Mouse (Mus musculus) R1 (cell line): Measurements from ENCODE around the gene Msln.

Experiments used
- DNase-seq: peaks from one replicate; pipeline ENCODE4 v3.0.0-alpha.2; 2018; ENCODE audit warnings: low read depth, low spot score

The Msln gene

GRCm38 (mm10) chr17:25773549-25774120, 19.5 kb upstream of the Msln start, which contains the start of gene Narfl:
Gene Narfl, plus strand, starts transcription at chr17:25773776.
- DNase-seq = peak; percentile 98

GRCm38 (mm10) chr17:25769331-25769730, 15.2 kb upstream of the Msln start:
- no peak for DNase-seq

DNA sequence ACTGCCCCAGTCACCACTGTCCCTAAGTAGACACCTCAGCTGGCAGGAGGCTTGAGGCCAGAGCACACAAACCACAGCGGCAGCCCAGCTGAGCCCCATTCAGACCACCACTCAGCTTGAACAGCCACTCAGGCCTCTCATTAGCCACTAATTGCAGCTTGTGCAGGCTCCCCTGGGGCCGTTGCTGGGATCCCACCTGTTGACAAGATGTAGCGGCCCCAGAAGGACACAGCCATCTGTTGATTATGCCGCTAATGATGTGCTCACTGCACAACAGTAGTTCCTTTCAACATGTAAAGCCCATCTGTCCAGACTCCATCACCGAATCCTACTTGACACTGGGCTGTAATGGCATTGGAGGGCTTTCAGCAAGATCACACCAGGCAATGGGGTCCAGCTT, 11.7 kb upstream of the Msln start:
- no peak for DNase-seq

DNA sequence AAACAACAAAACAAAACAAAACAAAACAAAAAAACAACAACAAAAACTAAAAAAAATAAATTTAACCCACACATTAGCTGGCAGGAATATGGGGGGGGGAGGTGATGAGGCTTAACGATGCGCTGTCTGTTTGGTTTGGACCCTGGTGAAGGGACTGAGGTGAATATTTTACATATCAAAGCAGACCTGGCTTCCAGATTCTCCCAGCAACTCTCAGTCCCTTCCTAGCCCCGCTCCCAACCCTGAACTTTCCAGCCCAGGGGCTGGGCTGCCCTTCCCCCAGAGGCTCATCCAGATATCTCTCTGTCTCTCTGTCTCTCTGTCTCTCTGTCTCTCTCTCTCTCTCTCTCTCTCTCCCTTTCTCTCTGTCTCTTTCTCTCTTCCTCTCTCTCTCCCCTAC, 8.4 kb upstream of the Msln start:
- DNase-seq = peak; percentile 60

GRCm38 (mm10) chr17:25761561-25761970, 7.4 kb upstream of the Msln start:
- DNase-seq = no peak

DNA sequence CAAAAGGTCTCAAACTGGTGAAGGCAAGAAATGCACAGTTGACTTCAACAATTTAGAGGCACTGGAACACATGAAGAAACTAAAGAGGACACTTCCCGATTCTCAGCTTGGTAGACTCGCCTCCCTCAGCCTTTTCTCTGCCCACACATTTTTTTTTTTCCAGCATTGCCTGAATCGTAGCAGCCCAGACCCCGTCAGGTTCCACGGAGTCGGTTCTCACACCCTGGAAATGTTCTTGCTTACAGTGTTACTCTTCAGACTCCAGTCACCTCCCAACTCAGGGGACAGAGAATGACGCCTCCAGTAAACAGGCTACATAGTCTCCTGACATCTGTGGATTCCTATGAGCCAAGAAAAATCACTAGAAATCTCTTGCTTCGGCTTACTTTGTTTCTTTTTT, 6.0 kb upstream of the Msln start:
- no peak for DNase-seq

- no peak for DNase-seq
Measured at GRCm38 (mm10) chr17:25757691-25758090, 3.5 kb upstream of the Msln start.

DNA sequence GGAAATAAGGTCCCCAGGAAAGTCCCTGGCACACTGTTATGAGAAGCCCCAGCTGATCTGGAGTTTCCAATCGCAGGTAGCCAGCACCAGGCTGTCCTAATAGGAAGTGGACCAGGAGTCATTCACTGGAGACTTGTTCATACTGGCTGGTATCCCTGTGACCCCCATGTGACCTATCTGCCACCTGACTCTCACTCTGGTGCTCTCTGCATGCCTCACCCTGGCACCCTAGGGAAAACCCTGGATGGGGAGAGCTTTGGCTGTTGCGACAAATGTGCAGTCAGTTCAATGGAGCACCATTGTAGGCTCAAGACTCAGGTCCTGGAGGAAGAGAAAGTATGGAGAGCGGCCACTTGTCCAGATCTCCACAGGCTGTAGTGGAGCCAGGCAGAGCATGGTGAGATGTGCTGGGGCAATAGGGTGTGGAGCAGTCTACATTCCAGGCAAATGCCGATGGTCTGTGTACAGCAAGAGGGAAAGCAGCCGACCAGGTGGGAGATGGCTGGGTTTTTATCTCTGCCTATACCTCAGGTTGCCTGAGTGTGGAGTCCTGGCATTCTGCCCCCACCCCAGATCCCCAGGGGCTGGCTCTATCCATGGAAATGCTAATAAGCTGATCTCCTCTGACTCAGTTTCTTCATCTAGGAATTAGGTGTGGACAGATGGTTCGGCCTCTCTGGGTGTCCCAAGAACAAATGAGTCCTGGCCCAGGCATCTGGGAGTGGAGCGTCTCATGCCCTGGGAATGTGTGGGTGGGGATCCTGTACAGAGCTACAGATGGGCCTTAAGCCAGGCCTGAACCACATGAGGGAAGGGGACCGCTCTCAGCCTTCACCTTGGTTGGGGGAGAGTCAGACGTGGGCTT, 2.4 kb upstream of the Msln start:
- DNase-seq = peak; percentile 99

DNA sequence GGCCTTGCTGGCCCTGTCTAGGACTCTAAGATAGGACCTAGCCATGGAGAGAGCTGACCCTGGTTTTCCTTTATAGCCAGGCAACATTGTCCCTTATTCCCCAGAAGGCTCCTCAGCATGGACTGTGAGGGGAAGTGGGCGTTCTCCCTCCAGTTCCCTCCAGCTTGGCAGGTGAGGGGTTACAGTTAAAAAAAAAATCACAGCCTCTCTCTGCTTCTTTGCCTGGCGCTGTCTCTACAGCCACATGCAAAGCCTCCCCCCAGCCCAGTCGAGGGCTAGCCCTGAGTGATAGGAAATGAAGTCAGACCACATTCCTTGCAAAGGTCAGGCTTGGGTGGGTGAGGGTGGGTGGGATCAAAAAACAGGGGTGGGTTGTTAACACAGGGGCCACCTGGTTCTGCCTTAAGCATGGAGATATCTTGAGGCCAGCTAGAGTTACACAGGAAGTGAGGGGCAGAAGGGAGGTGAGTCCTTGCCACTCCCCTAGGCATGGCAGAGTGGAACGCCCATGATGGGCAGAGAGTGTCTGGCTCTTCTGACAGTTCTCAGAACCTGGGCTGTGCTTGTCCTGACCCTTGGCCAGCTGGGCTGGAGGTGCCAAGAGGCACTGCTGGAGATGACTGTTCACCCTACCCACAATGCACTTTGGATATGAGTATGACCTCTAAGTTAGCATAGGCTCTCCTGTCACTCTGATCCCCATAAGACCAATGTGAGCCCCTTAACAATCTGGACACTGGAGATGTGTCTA, 1.6 kb upstream of the Msln start:
- DNase-seq = peak; percentile 93

DNA sequence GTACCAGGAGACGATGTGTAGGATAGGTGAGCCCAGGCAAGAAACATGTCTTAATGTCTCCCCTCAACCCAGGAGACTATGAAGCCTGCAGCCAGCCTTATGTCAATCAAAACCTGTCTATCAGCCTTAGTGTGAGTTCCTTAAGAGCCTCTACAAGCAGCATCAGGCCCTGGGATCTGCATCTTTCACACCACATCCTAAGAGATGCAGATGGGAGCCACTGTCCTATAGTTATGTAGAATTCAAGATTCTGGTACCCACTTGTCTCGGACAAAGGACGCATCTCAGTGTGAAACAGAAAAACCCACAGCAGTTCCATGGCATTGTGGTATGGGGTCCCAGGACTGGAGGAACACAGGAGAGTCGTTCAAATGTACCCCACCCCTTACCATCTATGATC, 908 bp upstream of the Msln start:
- peak; percentile 86 for DNase-seq

DNA sequence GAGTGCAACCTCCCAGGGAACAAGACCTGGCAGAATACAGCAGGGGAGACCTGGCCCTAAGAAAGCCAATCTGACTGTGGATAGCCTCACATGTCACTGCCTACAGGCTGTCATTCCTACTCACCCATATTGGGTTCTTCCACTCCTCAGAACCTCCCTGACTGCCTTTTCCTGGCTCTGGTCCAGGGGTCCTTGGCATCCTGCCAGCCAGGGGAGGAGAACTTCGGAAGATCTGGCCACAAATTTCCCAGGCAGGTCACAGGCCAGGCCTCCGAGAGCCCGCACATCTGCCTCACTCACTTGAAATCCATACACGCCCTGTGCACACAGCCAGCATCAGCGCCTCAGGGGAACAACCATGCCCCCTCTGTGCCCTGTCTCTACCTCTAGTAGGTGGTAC, 2.7 kb downstream of the Msln start:
- DNase-seq = no peak

DNA sequence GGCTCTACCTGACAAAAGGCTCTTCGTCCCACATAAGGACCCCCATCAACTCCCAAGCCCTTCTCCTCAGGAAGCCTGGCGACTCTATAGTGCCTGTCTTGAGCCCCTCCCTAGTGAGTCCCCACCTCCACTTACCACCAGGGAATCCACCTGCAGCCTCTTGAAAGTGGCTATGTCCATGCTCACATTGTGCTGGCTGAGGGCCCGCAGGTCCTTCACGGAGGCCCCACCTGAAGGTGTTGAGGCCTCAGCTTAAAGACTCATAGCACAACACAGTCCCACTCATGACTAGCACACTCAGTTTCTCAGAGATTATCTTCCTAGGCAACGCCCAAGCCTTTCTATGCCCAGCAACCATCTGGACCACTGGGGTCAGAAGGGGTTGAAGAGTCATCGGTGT, 4.9 kb downstream of the Msln start:
- DNase-seq = no peak

DNA sequence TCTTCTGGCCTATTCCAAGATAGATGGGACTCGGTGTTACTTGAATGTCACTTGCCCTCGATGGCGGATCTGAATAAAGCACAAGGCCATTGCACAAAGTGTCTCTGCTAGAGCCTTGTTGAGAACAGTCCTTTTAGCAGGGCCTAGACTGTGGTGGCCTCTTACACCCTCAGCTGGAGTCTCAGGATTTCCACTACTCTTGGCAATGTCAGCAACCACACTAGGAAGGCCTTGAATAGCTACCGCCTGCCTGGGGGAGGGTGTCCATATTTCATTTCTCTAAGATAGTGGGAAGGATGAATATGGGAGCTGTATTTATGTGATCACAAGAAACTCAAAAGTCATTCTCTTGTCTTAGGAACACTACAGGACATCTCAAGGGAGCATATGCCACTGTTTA, 5.9 kb downstream of the Msln start:
- DNase-seq = no peak

DNA sequence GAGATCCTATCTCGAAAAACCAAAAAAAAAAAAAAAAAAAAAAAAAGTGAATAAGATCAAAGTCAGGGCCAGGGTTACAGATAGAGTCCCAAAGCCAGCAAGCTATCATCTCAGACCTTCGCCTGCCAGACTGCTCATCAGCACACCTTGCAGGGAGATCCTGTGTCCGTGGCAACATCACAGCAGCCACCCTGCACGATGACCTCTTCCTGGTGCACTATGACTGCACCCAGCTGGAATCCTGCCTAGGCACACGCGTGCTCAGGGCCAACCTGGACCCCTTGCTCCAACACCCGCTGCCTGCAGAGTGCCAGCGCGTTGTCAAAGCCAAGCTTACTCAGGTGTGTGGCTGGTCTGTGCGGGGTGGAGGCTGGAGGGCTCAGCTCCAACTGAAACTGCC, 9.9 kb downstream of the Msln start:
- no peak for DNase-seq

DNA sequence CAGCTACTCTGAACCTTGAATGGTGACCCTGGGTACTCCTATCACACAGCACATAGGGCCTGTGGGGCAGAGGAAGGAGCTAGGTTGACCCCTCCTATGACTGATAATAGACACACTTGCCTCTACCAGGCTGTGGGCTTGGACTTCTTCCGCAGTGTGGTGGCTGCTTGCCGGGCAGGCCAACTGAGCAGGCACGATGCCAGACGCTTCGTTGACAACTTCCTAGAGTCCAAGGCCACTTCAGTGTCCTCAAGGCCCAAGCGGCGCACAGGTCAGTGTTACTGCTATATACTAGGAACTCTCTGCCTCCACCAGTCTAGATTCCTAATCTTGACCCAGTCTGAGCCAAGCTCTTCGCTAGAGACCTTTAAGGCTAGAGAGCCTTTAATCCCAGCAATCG, 10.3 kb downstream of the Msln start:
- DNase-seq = no peak

GRCm38 (mm10) chr17:25741471-25741870, 12.7 kb downstream of the Msln start:
- DNase-seq = peak; percentile 67

DNA sequence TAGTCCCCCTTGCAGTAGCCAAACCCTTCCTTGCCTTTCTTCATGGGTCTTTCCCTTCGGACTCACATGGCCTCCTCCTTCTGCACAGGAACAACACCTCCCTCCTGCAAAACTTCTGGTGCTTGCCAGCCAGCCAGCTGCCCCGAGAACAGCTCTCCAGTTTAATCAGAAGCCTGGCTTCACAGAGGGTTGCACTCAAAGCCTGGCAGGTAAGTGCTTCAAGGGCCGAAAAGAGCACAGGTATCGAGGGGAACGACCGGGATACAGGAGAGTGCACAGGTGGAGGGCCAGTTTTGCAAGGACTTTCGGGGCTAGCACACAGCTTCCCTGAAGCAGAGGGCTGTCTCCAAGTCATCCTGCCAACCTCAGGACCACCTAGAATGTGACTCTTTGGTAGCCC, 15.3 kb downstream of the Msln start:
- no peak for DNase-seq

DNA sequence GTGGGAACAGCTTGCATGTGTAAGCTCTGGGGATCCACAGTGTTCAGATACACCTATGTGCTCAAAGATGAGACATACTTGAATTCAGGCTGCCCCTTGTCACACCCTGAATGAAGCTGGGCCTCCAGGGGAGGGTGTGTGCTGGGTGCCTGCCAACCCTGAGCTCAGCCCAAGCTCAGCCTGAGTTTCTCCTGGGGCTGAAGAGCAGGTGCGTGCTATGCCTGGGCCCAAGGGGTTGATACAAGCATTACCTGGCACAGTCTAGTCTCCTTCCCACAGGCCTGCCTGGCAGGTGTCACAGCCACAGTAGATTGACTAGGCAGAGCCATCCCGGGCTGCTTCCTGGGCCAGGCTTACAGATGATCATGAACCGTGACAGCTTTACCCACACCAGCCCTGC, 18.4 kb downstream of the Msln start, which contains the start of gene Mslnl:
Mslnl (plus strand) TSS at position 298 of the 400 bp plus-strand sequence.
- DNase-seq = no peak

DNA sequence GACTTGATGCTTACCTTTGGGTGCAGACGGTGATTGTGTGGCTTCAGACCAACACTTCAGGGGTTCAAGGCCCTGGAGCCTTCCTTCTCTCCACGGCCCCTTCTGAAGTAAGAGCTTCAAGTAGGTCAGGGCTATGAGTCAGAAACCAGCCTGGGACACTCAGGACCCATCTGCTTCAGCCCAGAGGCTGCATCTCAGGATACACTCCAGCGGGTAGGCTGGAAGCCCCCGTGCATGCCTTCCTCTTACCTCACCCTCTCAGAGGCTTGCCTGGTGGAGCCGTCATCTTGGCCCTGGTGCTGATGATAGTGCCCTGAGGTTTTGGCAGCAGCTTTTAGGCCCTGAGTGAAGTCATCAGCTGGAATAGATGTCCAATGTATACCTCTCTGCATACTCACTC, 18.9 kb downstream of the Msln start:
- DNase-seq = no peak

DNA sequence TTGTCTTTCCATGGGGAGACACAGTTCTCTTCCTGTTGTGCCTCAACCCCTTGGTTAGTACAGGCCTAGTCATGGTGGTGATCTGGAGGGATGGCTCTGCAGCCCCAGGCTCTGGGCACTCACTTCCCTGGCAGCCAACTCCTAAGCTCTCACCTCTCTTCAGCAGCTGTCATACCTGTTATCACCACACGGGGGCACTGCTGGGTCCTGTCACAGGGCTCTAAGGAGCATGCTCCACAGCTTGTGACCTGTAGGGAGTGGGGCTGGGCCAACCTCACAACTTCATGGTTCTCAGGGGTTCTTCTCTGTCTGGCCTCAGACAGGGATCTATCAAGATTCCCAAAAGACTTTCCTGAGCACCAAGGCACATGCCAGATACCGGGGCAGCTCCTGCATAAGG, 22.1 kb downstream of the Msln start:
- peak; percentile 70 for DNase-seq

- no peak for DNase-seq
Measured at GRCm38 (mm10) chr17:25728009-25728270, 26.2 kb downstream of the Msln start.

- peak; percentile 100 for DNase-seq
Measured at GRCm38 (mm10) chr17:25727265-25728008, 26.7 kb downstream of the Msln start, which contains the start of the genes Chtf18 and Rpusd1. Gene Chtf18, minus strand, starts transcription at chr17:25727419. Gene Rpusd1, plus strand, starts transcription at chr17:25727670.
